Mouse (Mus musculus): ENCODE measurements around the gene Cep290.

The Cep290 gene

DNA sequence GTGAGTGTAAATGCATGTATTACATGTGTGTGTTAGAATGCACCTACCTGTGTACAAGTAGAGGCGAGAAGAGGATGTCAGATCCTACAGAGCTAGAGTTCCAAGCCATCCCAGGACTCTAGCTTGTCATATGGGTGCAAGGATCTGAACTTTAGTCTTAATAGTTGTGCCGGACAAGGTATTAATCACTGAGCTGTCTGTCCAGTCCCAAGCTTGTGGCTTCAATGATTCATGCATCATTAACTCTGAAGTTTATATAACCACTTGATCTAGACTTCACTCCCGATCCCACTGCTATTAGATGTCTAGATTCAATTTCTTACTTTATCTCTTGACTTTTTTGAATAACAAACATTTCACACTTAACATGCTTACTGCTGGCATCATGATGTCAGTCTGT is 111.0 kb downstream of the Cep290 start:
- no peak for DNase-seq

DNA sequence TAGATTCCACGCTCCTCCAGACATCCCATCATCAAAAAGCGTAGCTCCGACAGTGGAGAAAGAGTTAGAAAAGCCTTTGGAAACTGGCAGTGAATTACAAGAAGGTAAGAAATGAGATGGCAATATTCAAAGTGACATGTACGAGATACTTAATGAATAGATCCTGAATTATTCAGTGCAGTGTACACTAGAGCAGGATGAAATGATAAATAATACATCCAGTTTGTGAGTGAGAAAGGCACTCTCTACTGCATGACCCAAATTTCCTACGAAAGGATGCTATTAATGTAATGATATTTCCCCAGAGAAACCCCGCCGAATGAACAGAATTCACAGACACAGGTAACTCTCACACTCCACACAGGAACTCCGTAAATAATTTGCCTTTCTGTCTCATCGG is 116.2 kb downstream of the Cep290 start:
- DNase-seq: no peak

DNA sequence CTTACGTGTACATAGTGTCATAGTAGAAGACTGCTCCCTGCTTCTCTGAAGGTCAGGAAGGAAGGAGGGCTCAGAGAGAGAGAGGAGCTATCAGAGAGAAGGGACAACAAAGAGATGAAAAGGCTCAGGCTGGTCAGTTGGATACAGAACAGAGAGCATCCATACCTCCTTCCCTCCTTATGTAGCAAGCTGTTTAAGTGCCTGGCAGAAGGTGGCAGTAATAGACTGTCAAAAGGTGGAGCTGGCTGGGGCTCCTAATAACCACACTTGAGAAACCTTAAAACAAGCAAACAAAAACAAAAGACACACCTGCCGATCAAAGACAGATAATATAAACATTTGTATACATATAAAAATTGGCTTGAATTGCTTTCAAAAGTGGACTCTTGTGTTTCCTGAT is 116.9 kb downstream of the Cep290 start:
- no peak for DNase-seq

DNA sequence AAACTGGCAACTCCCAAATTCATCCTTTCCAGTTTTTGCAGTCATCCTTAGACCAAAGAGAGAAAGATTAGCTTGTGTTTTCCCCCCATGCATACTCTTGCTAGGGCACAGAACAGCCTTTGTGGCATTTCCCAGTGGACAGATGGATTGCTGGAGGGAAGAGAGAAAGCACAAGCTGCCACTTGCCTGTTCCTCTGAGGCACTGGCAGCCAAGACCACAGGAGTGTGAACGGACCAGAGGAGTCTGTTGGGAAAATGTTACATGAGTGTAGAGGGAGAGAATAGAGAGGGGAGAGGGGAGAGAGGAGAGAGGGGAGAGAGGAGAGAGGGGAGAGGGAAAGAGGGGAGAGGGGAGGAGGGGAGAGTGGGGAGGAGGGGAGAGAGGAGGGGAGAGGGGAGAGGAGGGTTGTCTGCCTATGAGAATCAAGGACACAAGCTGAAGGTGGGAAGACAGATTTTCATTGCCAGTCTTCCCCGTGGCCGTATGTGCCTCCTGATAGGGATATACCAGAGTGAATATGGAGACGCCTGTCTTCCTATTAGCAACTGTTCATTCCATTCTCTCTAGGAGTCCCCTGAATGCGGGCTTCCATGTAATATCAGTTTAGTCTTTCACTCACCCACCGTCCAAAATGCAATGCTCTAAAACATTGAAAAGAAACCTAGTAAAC is 130.0 kb downstream of the Cep290 start:
- no peak for DNase-seq

DNA sequence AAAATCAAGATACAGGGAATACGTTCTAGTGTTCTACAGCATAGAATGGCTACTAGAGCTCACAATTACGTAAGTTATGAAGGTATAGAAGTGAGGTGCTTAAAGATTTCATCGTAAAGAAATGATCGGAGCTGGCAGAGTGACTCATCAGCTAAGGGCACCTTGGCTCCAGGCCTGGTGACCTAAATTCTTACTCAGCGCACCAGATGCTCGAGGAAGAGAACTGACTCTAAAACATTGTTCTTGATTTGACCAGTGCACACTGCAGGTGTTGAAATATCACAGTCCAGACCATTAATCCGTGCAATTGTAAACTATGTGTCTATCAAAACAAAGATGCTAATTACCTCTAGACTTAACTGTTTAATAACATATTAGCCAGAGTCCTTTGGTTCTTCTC is 132.1 kb downstream of the Cep290 start:
- DNase-seq: no peak

DNA sequence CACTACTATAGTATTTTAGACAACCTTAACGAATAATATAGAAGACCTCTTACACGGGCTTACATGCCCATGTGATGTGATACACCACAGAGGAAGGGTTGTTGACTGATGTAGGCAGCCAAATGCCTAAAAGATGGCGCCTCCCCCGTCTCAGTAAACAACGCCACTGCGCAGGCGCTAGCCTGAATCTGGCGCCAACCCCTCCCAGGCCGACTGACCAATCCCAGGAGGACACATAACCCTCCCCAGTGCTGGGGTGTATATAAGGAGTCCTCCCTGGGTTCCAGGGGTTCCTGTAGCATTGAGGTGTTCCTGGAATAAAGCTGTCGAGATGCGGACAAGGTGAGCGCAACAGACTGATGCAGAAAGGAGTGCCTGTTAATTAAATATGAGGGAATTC is 132.7 kb downstream of the Cep290 start:
- DNase-seq: no peak

- no peak for DNase-seq
These were observed 135.1 kb downstream of the Cep290 start for GRCm38 (mm10) chr10:100622494-100622893.
